Mouse (Mus musculus) adrenal gland, adult 10 weeks (tissue): ENCODE measurements around the gene Nubp2. TPM values are rescaled to one million over a fixed set of nuclear protein-coding genes. Genes with fewer than 3 reads are reported as not detected.

Experiments used
- polyA plus RNA-seq: library from polyadenylated mRNA; stranded (reverse); fragments of 350-450 nt; fragmentation: Illumina TruSeq; extraction: RNeasy Lipid Tissue Mini Kit (QIAGEN cat#74804); gene quantifications from one replicate; pipeline ENCODE4 v1.2.3, GENCODE M21; 2014; ENCODE audit warnings: low read depth, low replicate concordance

The Nubp2 gene
- polyA plus RNA-seq = 5.1 TPM

GRCm38 (mm10) chr17:24886134-24886931 lies at the start of gene Nubp2, which contains the start of gene Spsb3:
TSS of gene Nubp2 (minus strand) at chr17:24886349.
TSS of gene Spsb3 (plus strand) at chr17:24886643.

GRCm38 (mm10) chr17:24896241-24896992 lies 10.3 kb upstream of the Nubp2 start, which contains the start of gene Nme3:
TSS of gene Nme3 (plus strand) at chr17:24896500.

GRCm38 (mm10) chr17:24894995-24895547 lies 8.9 kb upstream of the Nubp2 start, which contains the start of the genes Eme2 and Mrps34:
TSS of gene Eme2 (minus strand) at chr17:24895087.
TSS of gene Mrps34 (plus strand) at chr17:24895116.

GRCm38 (mm10) chr17:24865776-24866175 lies 20.4 kb downstream of the Nubp2 start, which contains the start of gene Igfals:
TSS of gene Igfals (plus strand) at chr17:24865997.

GRCm38 (mm10) chr17:24850065-24850772 lies 35.9 kb downstream of the Nubp2 start, which contains the start of gene Fahd1:
TSS of gene Fahd1 (minus strand) at chr17:24850364.

GRCm38 (mm10) chr17:24839842-24840241 lies 46.3 kb downstream of the Nubp2 start, which contains the start of gene Hagh:
TSS of gene Hagh (plus strand) at chr17:24840143.

Other genes with a start within 250 kb of the Nubp2 start
- gene Slc9a3r2, start 236.0 kb downstream of the Nubp2 start, polyA plus RNA-seq = 16.7 TPM
- gene Npw, start 227.9 kb downstream of the Nubp2 start, polyA plus RNA-seq = not detected
- 2.2 TPM for gene Zfp598, start 216.7 kb downstream of the Nubp2 start, polyA plus RNA-seq
- gene Syngr3, start 196.4 kb downstream of the Nubp2 start, polyA plus RNA-seq = 0.76 TPM
- 9.0 TPM for gene Gfer, start 190.2 kb downstream of the Nubp2 start, polyA plus RNA-seq
- gene Noxo1, start 190.1 kb downstream of the Nubp2 start, polyA plus RNA-seq = 0.87 TPM
- not detected for gene Tbl3, start 178.7 kb downstream of the Nubp2 start, polyA plus RNA-seq
- gene Rnf151, start 168.3 kb downstream of the Nubp2 start, polyA plus RNA-seq = not detected
- gene Rps2, start 168.2 kb downstream of the Nubp2 start, polyA plus RNA-seq = 403 TPM
- gene Ndufb10, start 161.9 kb downstream of the Nubp2 start, polyA plus RNA-seq = 88.7 TPM
- gene Rpl3l, start 158.5 kb downstream of the Nubp2 start, polyA plus RNA-seq = 0.64 TPM
- 6.8 TPM for gene Msrb1, start 149.7 kb downstream of the Nubp2 start, polyA plus RNA-seq
- not detected for gene Hs3st6, start 133.4 kb downstream of the Nubp2 start, polyA plus RNA-seq
- 7.2 TPM for gene Meiob, start 82.1 kb downstream of the Nubp2 start, polyA plus RNA-seq
- gene Hagh, start 46.2 kb downstream of the Nubp2 start, polyA plus RNA-seq = 14.6 TPM
- gene Fahd1, start 36.0 kb downstream of the Nubp2 start, polyA plus RNA-seq = 80.9 TPM
- gene Igfals, start 20.4 kb downstream of the Nubp2 start, polyA plus RNA-seq = not detected
- 0.47 TPM for gene Spsb3, start 294 bp upstream of the Nubp2 start, polyA plus RNA-seq
- 3.1 TPM for gene Eme2, start 8.7 kb upstream of the Nubp2 start, polyA plus RNA-seq
- gene Mrps34, start 8.8 kb upstream of the Nubp2 start, polyA plus RNA-seq = 2.6 TPM
- 6.5 TPM for gene Nme3, start 10.2 kb upstream of the Nubp2 start, polyA plus RNA-seq
- gene Mapk8ip3, start 50.6 kb upstream of the Nubp2 start, polyA plus RNA-seq = 11.4 TPM
- gene Jpt2, start 74.3 kb upstream of the Nubp2 start, polyA plus RNA-seq = 27.1 TPM
- gene Cramp1l, start 129.4 kb upstream of the Nubp2 start, polyA plus RNA-seq = 8.4 TPM
- 19.1 TPM for gene Ift140, start 129.7 kb upstream of the Nubp2 start, polyA plus RNA-seq
- 16.2 TPM for gene Tmem204, start 197.2 kb upstream of the Nubp2 start, polyA plus RNA-seq
- 0.93 TPM for gene Telo2, start 229.6 kb upstream of the Nubp2 start, polyA plus RNA-seq
- not detected for gene Ptx4, start 234.4 kb upstream of the Nubp2 start, polyA plus RNA-seq
- 5.0 TPM for gene Clcn7, start 247.0 kb upstream of the Nubp2 start, polyA plus RNA-seq